Mouse (Mus musculus) urinary bladder, postnatal 4 days (tissue): Measurements from ENCODE around the gene Zfp787.
A peak's percentile ranks its signal among the peaks of the same experiment; 100 is the strongest.
"Not testable (repeated sequence)": the region's sequence is repeated elsewhere in the genome, so short reads cannot be mapped to it uniquely, and the experiment has no call there.

Experiments
- DNase-seq, 2 experiments: peaks; one replicate each; pipeline ENCODE4 v3.0.0; 2021 to 2022; ENCODE audit warnings: low spot score in 2 of 2

Gene Zfp787

GRCm38 (mm10) chr7:6155901-6156411 lies at the start of gene Zfp787:
Gene Zfp787, minus strand, starts transcription at chr7:6155997.
- DNase-seq: peak; percentile 96 to 98

GRCm38 (mm10) chr7:6204200-6204599 lies 48.4 kb upstream of the Zfp787 start:
- no peak for DNase-seq

- no peak for DNase-seq
These were observed 41.0 kb upstream of the Zfp787 start, which contains the start of gene Galp for GRCm38 (mm10) chr7:6196790-6197189. Gene Galp, plus strand, starts transcription at chr7:6197090.

- no peak for DNase-seq
These were observed 40.0 kb upstream of the Zfp787 start for GRCm38 (mm10) chr7:6195777-6196176.

- DNase-seq: peak in 1 of 2 experiments; percentile 41
These were observed 38.3 kb upstream of the Zfp787 start for GRCm38 (mm10) chr7:6194129-6194528.

GRCm38 (mm10) chr7:6191376-6191775 lies 35.6 kb upstream of the Zfp787 start:
- DNase-seq: peak; percentile 36 to 75

- DNase-seq: no peak
These were observed 33.7 kb upstream of the Zfp787 start for GRCm38 (mm10) chr7:6189542-6189941.

GRCm38 (mm10) chr7:6186756-6187155 lies 31.0 kb upstream of the Zfp787 start:
- DNase-seq: no peak

GRCm38 (mm10) chr7:6186176-6186575 lies 30.4 kb upstream of the Zfp787 start:
- DNase-seq: no peak

- no peak for DNase-seq
These were observed 29.6 kb upstream of the Zfp787 start for GRCm38 (mm10) chr7:6185391-6185790.

- no peak for DNase-seq
These were observed 28.7 kb upstream of the Zfp787 start for GRCm38 (mm10) chr7:6184521-6184920.

GRCm38 (mm10) chr7:6183802-6184201 lies 28.0 kb upstream of the Zfp787 start:
- DNase-seq: no peak

GRCm38 (mm10) chr7:6182882-6183281 lies 27.1 kb upstream of the Zfp787 start:
- DNase-seq: no peak

- DNase-seq: no peak
These were observed 23.2 kb upstream of the Zfp787 start for GRCm38 (mm10) chr7:6179013-6179412.

- DNase-seq: not testable (repeated sequence)
These were observed 18.7 kb upstream of the Zfp787 start for GRCm38 (mm10) chr7:6174365-6174987.

- DNase-seq: no peak
These were observed 18.1 kb upstream of the Zfp787 start for GRCm38 (mm10) chr7:6173872-6174271.

GRCm38 (mm10) chr7:6172674-6173244 lies 17.0 kb upstream of the Zfp787 start:
- DNase-seq: no peak

GRCm38 (mm10) chr7:6172006-6172649 lies 16.3 kb upstream of the Zfp787 start, which contains the start of gene Zfp444:
Gene Zfp444, plus strand, starts transcription at chr7:6172226.
- DNase-seq: peak; percentile 96 to 97

GRCm38 (mm10) chr7:6171444-6172005 lies 15.7 kb upstream of the Zfp787 start:
- DNase-seq: peak; percentile 51 to 68

- DNase-seq: no peak
These were observed 15.1 kb upstream of the Zfp787 start for GRCm38 (mm10) chr7:6170871-6171270.

- no peak for DNase-seq
These were observed 14.6 kb upstream of the Zfp787 start for GRCm38 (mm10) chr7:6170391-6170790.

- DNase-seq: peak in 1 of 2 experiments; percentile 43
These were observed 13.6 kb upstream of the Zfp787 start for GRCm38 (mm10) chr7:6169403-6169802.
